Mouse (Mus musculus) stomach, embryonic 16.5 days (tissue): ENCODE data around the gene Cpped1. TPM values are rescaled to one million over a fixed set of nuclear protein-coding genes. Genes with fewer than 3 reads are reported as not detected.

ENCODE experiments used
- ATAC-seq: fragments of 200-750 bp; cut with Nextera tagmentation; 2 replicates; pipeline ENCODE4 v1.8.0; 2017; ENCODE audit warnings: moderate number of reproducible peaks, moderate TSS enrichment; ENCODE audit not compliant: insufficient read depth, low FRiP score
- H3K27ac ChIP-seq: fragments of 300-500 bp; sonication (generic); 2 replicates; pipeline ENCODE4 v1.5.1; 2014; ENCODE audit warnings: low read length
- H3K27me3 ChIP-seq: fragments of 300-500 bp; sonication (generic); 2 replicates; pipeline ENCODE4 v1.6.1; 2014; ENCODE audit warnings: low read length, control low read depth, mixed read lengths; ENCODE audit not compliant: control insufficient read depth, insufficient read depth
- H3K36me3 ChIP-seq: fragments of 300-500 bp; sonication (generic); 2 replicates; pipeline ENCODE4 v1.6.1; 2014; ENCODE audit warnings: low read length; ENCODE audit not compliant: control insufficient read depth, insufficient read depth
- H3K4me1 ChIP-seq: fragments of 300-500 bp; sonication (generic); 2 replicates; pipeline ENCODE4 v1.6.1; 2014; ENCODE audit warnings: low read length, control low read depth, mixed read lengths; ENCODE audit not compliant: control insufficient read depth, insufficient read depth
- H3K4me2 ChIP-seq: fragments of 300-500 bp; sonication (generic); 2 replicates; pipeline ENCODE4 v1.6.1; 2014; ENCODE audit warnings: low read depth, low read length, mixed read lengths
- H3K4me3 ChIP-seq: fragments of 300-500 bp; sonication (generic); replicated peaks from 2 replicates; pipeline ENCODE4 v1.5.1; 2014; ENCODE audit warnings: mild to moderate bottlenecking, low read length
- H3K9ac ChIP-seq: fragments of 300-500 bp; sonication (generic); 2 replicates; pipeline ENCODE4 v1.6.1; 2014; ENCODE audit warnings: low read length
- H3K9me3 ChIP-seq: fragments of 300-500 bp; sonication (generic); replicated peaks from 2 replicates; pipeline ENCODE4 v1.6.1; 2016; ENCODE audit warnings: low read length, control low read depth; ENCODE audit not compliant: control insufficient read depth
- WGBS: fragments of 180-500 bp; shearing (Covaris S2); extraction: QIAGEN DNeasy Blood & Tissue Kit; methylation state at CpG from one replicate; pipeline ENCODE4 v1.1.7; 2014; 5-methylcytosine and 5-hydroxymethylcytosine counted together
- polyA plus RNA-seq: library from polyadenylated mRNA; unstranded; fragments of >200 nt; fragmentation: Nextera tagmentation; extraction: Ambion mirVana; gene quantifications from 2 replicates; pipeline ENCODE4 v1.2.1, GENCODE M21; 2015

Cpped1 gene
- polyA plus RNA-seq, 1 experiment from 2014 or later = 22.2 TPM

GRCm38 (mm10) chr16:11900341-11900740 is 8.9 kb downstream of the Cpped1 start:
- 87% methylated on average over 6 of the region's 6 CpGs for WGBS
- no peak for ATAC-seq
- Histone ChIP-seq H3K4me3 (no peak overlapping the region), H3K27ac (no peak overlapping the region), H3K9ac (no peak overlapping the region), H3K27me3 (no peaks in the 10 kb centered on the region), H3K36me3 (no peaks in the 10 kb centered on the region), H3K9me3 (no peaks in the 10 kb centered on the region), H3K4me2 (no peak overlapping the region), H3K4me1 (no peaks in the 10 kb centered on the region)

GRCm38 (mm10) chr16:11896411-11896810 is 12.8 kb downstream of the Cpped1 start:
- H3K27me3 ChIP-seq = no peaks in the 10 kb centered on the region

GRCm38 (mm10) chr16:11894877-11895276 is 14.4 kb downstream of the Cpped1 start:
- Histone ChIP-seq H3K27me3 (no peaks in the 10 kb centered on the region), H3K9ac (no peak overlapping the region), H3K36me3 (no peaks in the 10 kb centered on the region), H3K27ac (no peak overlapping the region), H3K4me1 (no peaks in the 10 kb centered on the region), H3K4me2 (no peak overlapping the region), H3K4me3 (no peak overlapping the region), H3K9me3 (no peaks in the 10 kb centered on the region)
- WGBS = 74% methylated on average over 3 of the region's 3 CpGs
- no peak for ATAC-seq

More at GRCm38 (mm10) chr16:11896411-11896810, 12.8 kb downstream of the Cpped1 start:
- H3K36me3 ChIP-seq = no peaks in the 10 kb centered on the region
- no peak overlapping the region for H3K4me3 ChIP-seq
- no peak overlapping the region for H3K4me2 ChIP-seq
- no peaks in the 10 kb centered on the region for H3K4me1 ChIP-seq
- ATAC-seq = no peak
- 84% methylated on average over 5 of the region's 5 CpGs for WGBS
- H3K9ac ChIP-seq = no peak overlapping the region
- H3K9me3 ChIP-seq = no peaks in the 10 kb centered on the region
- no peak overlapping the region for H3K27ac ChIP-seq

- H3K4me2 ChIP-seq = no peak overlapping the region
- H3K36me3 ChIP-seq = peaks cover 14% of the 10 kb centered on the region; the same call in 1 of the 2 replicates
- no peaks in the 10 kb centered on the region for H3K9me3 ChIP-seq
- no peaks in the 10 kb centered on the region for H3K27me3 ChIP-seq
- no peaks in the 10 kb centered on the region for H3K4me1 ChIP-seq
- no peak overlapping the region for H3K27ac ChIP-seq
- 28% methylated on average over 3 of the region's 3 CpGs for WGBS
- H3K4me3 ChIP-seq = no peak overlapping the region
- H3K9ac ChIP-seq = no peak overlapping the region
- ATAC-seq = no peak
Measured at GRCm38 (mm10) chr16:11890186-11890585, 19.1 kb downstream of the Cpped1 start.

GRCm38 (mm10) chr16:11889741-11890140 is 19.5 kb downstream of the Cpped1 start:
- Histone ChIP-seq H3K27me3 (no peaks in the 10 kb centered on the region), H3K4me1 (no peaks in the 10 kb centered on the region), H3K4me3 (no peak overlapping the region), H3K4me2 (no peak overlapping the region), H3K27ac (no peak overlapping the region), H3K36me3 (peaks cover 16% of the 10 kb centered on the region; the same call in 1 of the 2 replicates), H3K9ac (no peak overlapping the region), H3K9me3 (no peaks in the 10 kb centered on the region)
- WGBS = 29% methylated on average over 3 of the region's 3 CpGs
- ATAC-seq = no peak

- Histone ChIP-seq H3K27ac (no peak overlapping the region), H3K4me1 (no peaks in the 10 kb centered on the region; the same call in 1 of the 2 replicates), H3K36me3 (peaks cover 9% of the 10 kb centered on the region; the same call in 1 of the 2 replicates), H3K9me3 (no peaks in the 10 kb centered on the region), H3K4me2 (no peak overlapping the region), H3K4me3 (no peak overlapping the region), H3K9ac (no peak overlapping the region), H3K27me3 (no peaks in the 10 kb centered on the region)
- WGBS = 51% methylated on average over 6 of the region's 6 CpGs
- no peak for ATAC-seq
Measured at GRCm38 (mm10) chr16:11881795-11882194, 27.4 kb downstream of the Cpped1 start.

- no peaks in the 10 kb centered on the region; the same call in 1 of the 2 replicates for H3K4me1 ChIP-seq
- H3K9me3 ChIP-seq = no peaks in the 10 kb centered on the region
- ATAC-seq = no peak
- H3K4me2 ChIP-seq = no peak overlapping the region
- 0 out of 2 replicates have a peak, but pooled peaks cover 5% of the 10 kb centered on the region for H3K36me3 ChIP-seq
- H3K27me3 ChIP-seq = no peaks in the 10 kb centered on the region
- no peak overlapping the region for H3K4me3 ChIP-seq
- H3K9ac ChIP-seq = no peak overlapping the region
- no peak overlapping the region for H3K27ac ChIP-seq
- WGBS = 79% methylated on average over 6 of the region's 6 CpGs
Measured at GRCm38 (mm10) chr16:11880461-11880860, 28.8 kb downstream of the Cpped1 start.

- WGBS = 92% methylated on average over 6 of the region's 6 CpGs
- H3K9ac ChIP-seq = no peak overlapping the region
- ATAC-seq = no peak
- H3K4me2 ChIP-seq = no peak overlapping the region
- no peaks in the 10 kb centered on the region for H3K9me3 ChIP-seq
- no peaks in the 10 kb centered on the region for H3K27me3 ChIP-seq
- no peaks in the 10 kb centered on the region; the same call in 1 of the 2 replicates for H3K4me1 ChIP-seq
- H3K36me3 ChIP-seq = no peaks in the 10 kb centered on the region
- no peak overlapping the region for H3K27ac ChIP-seq
- no peak overlapping the region for H3K4me3 ChIP-seq
Measured at GRCm38 (mm10) chr16:11879196-11879595, 30.0 kb downstream of the Cpped1 start.

GRCm38 (mm10) chr16:11875227-11875626 is 34.0 kb downstream of the Cpped1 start:
- Histone ChIP-seq H3K27ac (no peak overlapping the region), H3K4me2 (no peak overlapping the region), H3K4me1 (no peaks in the 10 kb centered on the region), H3K4me3 (no peak overlapping the region), H3K36me3 (no peaks in the 10 kb centered on the region), H3K9ac (no peak overlapping the region), H3K27me3 (no peaks in the 10 kb centered on the region), H3K9me3 (no peaks in the 10 kb centered on the region)
- ATAC-seq = no peak
- 87% methylated on average over 5 of the region's 5 CpGs for whole genome bisulfite sequencing
